15 mouse cellular contexts compared by ENCODE assay signal in the genomic region with DNA sequence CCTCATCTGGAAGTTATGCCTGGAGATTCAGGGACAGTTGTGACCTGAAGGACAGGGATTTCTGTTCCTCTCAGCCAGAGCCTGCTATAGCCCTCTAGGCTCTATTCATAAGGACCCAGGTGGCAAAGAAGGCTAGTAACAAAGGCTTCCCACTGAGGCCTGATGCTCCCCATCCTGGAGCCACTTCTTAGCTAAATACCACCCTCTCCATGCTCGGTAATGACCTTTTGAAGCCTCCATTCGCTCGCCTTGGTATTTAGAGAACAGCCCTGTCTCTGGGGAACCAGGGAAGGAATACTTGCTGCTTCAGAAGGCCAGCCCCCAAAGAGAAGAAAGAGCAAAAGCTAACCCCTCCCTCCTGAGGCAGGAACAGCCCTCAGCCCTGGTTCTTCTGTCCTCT.
"Had no signal": no experiment of that assay in that cellular context is flagged by ENCODE, and none has a peak within 500 bp of the region (broad histone marks: within the 10 kb centered on the region; RNA-seq: fewer than 3 reads in every experiment).

No protein-coding gene starts in this region.

- DNase-seq: kidney, adult 2 months; kidney, postnatal 25 days; layer of hippocampus, postnatal 36 days; liver, embryonic 13.5 days; lung, embryonic 14.5 days; retina, postnatal 1 day; thymus, adult 18-20 months; thymus, postnatal 36 days had no signal

- H3K4me2 ChIP-seq: liver, embryonic 13.5 days; lung, embryonic 14.5 days; midbrain, embryonic 15.5 days; neural tube, embryonic 13.5 days had no signal

- H3K36me3 ChIP-seq: liver, embryonic 13.5 days; midbrain, embryonic 15.5 days; neural tube, embryonic 13.5 days had no signal

- H3K9me3 ChIP-seq: liver, embryonic 13.5 days; midbrain, embryonic 15.5 days; neural tube, embryonic 13.5 days had no signal

- H3K27me3 ChIP-seq: midbrain, embryonic 15.5 days; neural tube, embryonic 13.5 days had no signal

- H3K4me3 ChIP-seq: left cerebral cortex, adult 2 months; liver, embryonic 13.5 days; midbrain, embryonic 15.5 days; myocyte; neural tube, embryonic 13.5 days had no signal

- H3K27ac ChIP-seq: kidney, postnatal 0 days; left cerebral cortex, adult 2 months; liver, embryonic 13.5 days; macrophage; midbrain, embryonic 15.5 days; neural tube, embryonic 13.5 days had no signal

- ATAC-seq: lung, postnatal 0 days; midbrain, embryonic 15.5 days had no signal

- H3K9ac ChIP-seq: liver, embryonic 13.5 days; lung, embryonic 14.5 days; midbrain, embryonic 15.5 days; neural tube, embryonic 13.5 days had no signal

- H3K4me1 ChIP-seq: liver, embryonic 13.5 days had no signal
